Mouse (Mus musculus) lung, postnatal 4 days (tissue): Measurements from ENCODE around the gene Skint4.

Experiments used
- DNase-seq, 2 experiments: peaks; one replicate each; pipeline ENCODE4 v3.0.0; 2021

Gene Skint4

DNA sequence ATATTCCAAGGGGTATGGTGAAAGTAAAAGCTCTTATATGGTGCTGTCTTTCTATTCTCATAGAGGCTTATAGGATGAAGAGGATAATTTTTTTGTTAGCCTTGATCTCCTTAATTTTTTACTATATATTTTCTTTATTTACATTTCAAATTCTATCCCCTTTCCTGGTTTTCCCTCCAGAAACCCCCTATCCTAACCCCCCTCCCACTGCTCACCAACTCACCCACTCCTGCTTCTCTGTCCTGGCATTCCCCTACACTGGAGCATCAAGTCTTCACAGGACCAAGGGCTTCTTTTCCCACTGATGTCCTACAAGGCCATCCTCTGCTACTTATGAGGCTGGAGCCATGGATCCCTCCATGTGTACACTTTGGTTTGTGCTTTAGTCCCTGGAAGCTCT, at the start of gene Skint4:
Gene Skint4 (plus strand): TSS at position 301 of the 400 bp plus-strand sequence.
- DNase-seq, result no peak
